Mouse (Mus musculus): ENCODE measurements around the gene Ddx28.

DNA sequence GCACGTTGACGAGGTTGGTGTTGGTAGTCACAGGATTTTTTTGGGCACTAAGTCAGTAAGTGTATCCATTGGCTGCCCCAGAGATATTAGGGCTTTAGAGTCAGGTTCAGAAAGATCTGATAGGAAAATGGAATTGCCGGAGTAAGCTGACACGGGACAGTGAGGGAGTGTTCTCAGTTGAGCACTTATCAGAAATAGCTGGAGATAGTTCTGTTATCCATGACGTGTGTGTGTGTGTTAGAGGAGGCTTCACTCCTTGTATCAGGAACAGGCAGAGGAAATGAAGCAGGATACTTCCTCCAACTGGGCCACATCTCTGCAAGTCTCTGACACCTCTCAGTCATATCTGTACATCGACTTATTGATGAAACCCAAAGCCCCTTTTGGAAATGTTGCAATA is 4.6 kb upstream of the Ddx28 start:
- TF ChIP-seq CTCF (IDR thresholded peaks at IDR 0.05; ENCODE audit: control insufficient read depth, insufficient read depth, insufficient replicate concordance, low read depth, low read length): no peak
- TF ChIP-seq POLR2A (IDR thresholded peaks at IDR 0.05; ENCODE audit: control insufficient read depth, low read depth, low read length): no peak
